Mouse (Mus musculus): ENCODE data around the gene Slc35g3.

GRCm38 (mm10) chr11:69795983-69796435 lies 34.2 kb upstream of the Slc35g3 start:
- TF ChIP-seq CTCF (IDR thresholded peaks at IDR 0.05; ENCODE audit: low read depth, low read length) (no peak), POLR2A (IDR thresholded peaks at IDR 0.05; ENCODE audit: extremely low read depth, insufficient read depth, low read length) (no peak)
